Mouse (Mus musculus) myocyte (in vitro differentiated cells): ENCODE measurements around the gene Msantd2. TPM values are rescaled to one million over a fixed set of nuclear protein-coding genes. Genes with fewer than 3 reads are reported as not detected.

Experiments
- H3K27me3 ChIP-seq: one replicate; pipeline ENCODE4 v1.6.1; 2011; ENCODE audit not compliant: control insufficient read depth, insufficient read depth, insufficient read length
- H3K36me3 ChIP-seq: one replicate; pipeline ENCODE4 v1.6.1; 2011; ENCODE audit not compliant: control insufficient read depth, insufficient read depth
- H3K4me2 ChIP-seq: one replicate; pipeline ENCODE4 v1.6.1; 2011; ENCODE audit warnings: low read depth, control low read depth
- H3K4me3 ChIP-seq: one replicate; pipeline ENCODE4 v1.5.1; 2011; ENCODE audit warnings: mild to moderate bottlenecking, control low read depth, moderate library complexity
- H3K79me2 ChIP-seq: one replicate; pipeline ENCODE4 v1.6.1; 2011; ENCODE audit not compliant: control insufficient read depth, insufficient read depth
- H3ac ChIP-seq: one replicate; pipeline ENCODE4 v1.6.1; 2011; ENCODE audit not compliant: control insufficient read depth, insufficient read length
- CEBPB ChIP-seq: IDR thresholded peaks from 2 replicates; pipeline ENCODE4 v1.6.1; 2011; ENCODE audit warnings: mild to moderate bottlenecking, moderate library complexity; ENCODE audit not compliant: poor library complexity, insufficient read depth, severe bottlenecking
- E2F4 ChIP-seq: IDR thresholded peaks from one replicate; pipeline ENCODE4 v1.6.1; 2011; ENCODE audit warnings: mild to moderate bottlenecking, control low read depth, moderate library complexity; ENCODE audit not compliant: insufficient read depth
- MAX ChIP-seq: IDR thresholded peaks from one replicate; pipeline ENCODE4 v1.6.1; 2011; ENCODE audit warnings: low read depth, mild to moderate bottlenecking, control low read depth
- MYOD1 ChIP-seq, 3 experiments: IDR thresholded peaks; one replicate each; pipeline ENCODE4 v1.6.1; 2011; ENCODE audit warnings: control low read depth in 2 of 3, low read depth in 2 of 3, mild to moderate bottlenecking in 2 of 3, moderate library complexity in 1 of 3; ENCODE audit not compliant: insufficient read length in 2 of 3, control insufficient read depth in 1 of 3
- MYOG ChIP-seq, 3 experiments: IDR thresholded peaks; one replicate each; pipeline ENCODE4 v1.6.1; 2011; ENCODE audit warnings: control low read depth in 2 of 3, low read depth in 2 of 3, mild to moderate bottlenecking in 2 of 3; ENCODE audit not compliant: insufficient read length in 2 of 3, control insufficient read depth in 1 of 3, insufficient read depth in 1 of 3
- POLR2A ChIP-seq: IDR thresholded peaks from one replicate; pipeline ENCODE4 v1.6.1; 2011; ENCODE audit warnings: low read depth, mild to moderate bottlenecking, control low read depth, moderate library complexity; ENCODE audit not compliant: insufficient read length
- POLR2AphosphoS2 ChIP-seq: IDR thresholded peaks from one replicate; pipeline ENCODE4 v1.6.1; 2011; ENCODE audit warnings: low read depth, control low read depth; ENCODE audit not compliant: insufficient read length
- REST ChIP-seq: IDR thresholded peaks from one replicate; pipeline ENCODE4 v1.6.1; 2011; ENCODE audit warnings: mild to moderate bottlenecking, control low read depth, moderate library complexity; ENCODE audit not compliant: insufficient read depth, insufficient read length
- SRF ChIP-seq: IDR thresholded peaks from one replicate; pipeline ENCODE4 v1.6.1; 2011; ENCODE audit warnings: low read depth; ENCODE audit not compliant: control insufficient read depth, insufficient read length
- TCF12 ChIP-seq: IDR thresholded peaks from one replicate; pipeline ENCODE4 v1.6.1; 2011; ENCODE audit warnings: mild to moderate bottlenecking, control low read depth; ENCODE audit not compliant: poor library complexity, insufficient read depth, severe bottlenecking
- TCF3 ChIP-seq: IDR thresholded peaks from one replicate; pipeline ENCODE4 v1.6.1; 2011; ENCODE audit warnings: low read depth, control low read depth; ENCODE audit not compliant: insufficient read length
- USF1 ChIP-seq: IDR thresholded peaks from one replicate; pipeline ENCODE4 v1.6.1; 2011; ENCODE audit warnings: low read depth, mild to moderate bottlenecking, control low read depth, moderate library complexity
- polyA plus RNA-seq: library from polyadenylated mRNA; unstranded; fragments of >200 nt; fragmentation: generic; extraction: Trizol; gene quantifications from one replicate; pipeline ENCODE4 v1.2.1, GENCODE M21; 2012; ENCODE audit warnings: missing spikeins

Msantd2 gene
- 4.0 TPM for polyA plus RNA-seq

GRCm38 (mm10) chr9:37488611-37489396 is at the start of gene Msantd2:
TSS of gene Msantd2 (plus strand) at chr9:37489319.
- peak within 1 kb of the TSS; percentile 73 for H3K4me3 ChIP-seq
- no peaks in the 10 kb centered on the region for H3K27me3 ChIP-seq
- peaks cover 37% of the 10 kb centered on the region for H3K79me2 ChIP-seq
- peak in 1 of 3 experiments; percentile 3 for TF ChIP-seq MYOG (IDR thresholded peaks at IDR 0.05; ENCODE audit: control insufficient read depth in 1 of 3, insufficient read depth in 1 of 3, insufficient read length in 2 of 3, low read depth in 2 of 3)
- no peak for TF ChIP-seq CEBPB
- no peak for TF ChIP-seq TCF12
- TF ChIP-seq SRF: no peak
- no peak for TF ChIP-seq MYOD1 (IDR thresholded peaks at IDR 0.05; ENCODE audit: control insufficient read depth in 1 of 3, insufficient read length in 2 of 3, low read depth in 2 of 3)
- no peak for TF ChIP-seq TCF3
- TF ChIP-seq USF1: peak; percentile 61
- TF ChIP-seq POLR2AphosphoS2: peak; percentile 66
- TF ChIP-seq MAX: peak; percentile 4
- no peak for TF ChIP-seq E2F4
- peak; percentile 82 for TF ChIP-seq POLR2A
- no peaks in the 10 kb centered on the region for H3K36me3 ChIP-seq
- peak within 1 kb of the TSS; percentile 95 for H3ac ChIP-seq
- peak within 1 kb of the TSS; percentile 91 for H3K4me2 ChIP-seq

- no peak overlapping the region for H3K4me2 ChIP-seq
- H3K36me3 ChIP-seq: no peaks in the 10 kb centered on the region
- TF ChIP-seq CEBPB (no peak), MYOD1 (IDR thresholded peaks at IDR 0.05; ENCODE audit: control insufficient read depth in 1 of 3, insufficient read length in 2 of 3, low read depth in 2 of 3) (no peak), E2F4 (no peak), REST (no peak), POLR2AphosphoS2 (no peak), MAX (no peak), USF1 (no peak), MYOG (IDR thresholded peaks at IDR 0.05; ENCODE audit: control insufficient read depth in 1 of 3, insufficient read depth in 1 of 3, insufficient read length in 2 of 3, low read depth in 2 of 3) (no peak), TCF3 (no peak), TCF12 (no peak), POLR2A (no peak), SRF (no peak)
- peaks cover 44% of the 10 kb centered on the region for H3K27me3 ChIP-seq
- no peak overlapping the region for H3ac ChIP-seq
- no peak overlapping the region for H3K4me3 ChIP-seq
- H3K79me2 ChIP-seq: no peaks in the 10 kb centered on the region
Measured at GRCm38 (mm10) chr9:37452401-37452800, 36.7 kb upstream of the Msantd2 start.

- Histone ChIP-seq H3K36me3 (no peaks in the 10 kb centered on the region), H3K79me2 (no peaks in the 10 kb centered on the region), H3K4me2 (no peak overlapping the region), H3ac (no peak overlapping the region), H3K27me3 (peaks cover 46% of the 10 kb centered on the region), H3K4me3 (no peak overlapping the region)
- no peak for TF ChIP-seq MYOD1 (IDR thresholded peaks at IDR 0.05; ENCODE audit: control insufficient read depth in 1 of 3, insufficient read length in 2 of 3, low read depth in 2 of 3)
- TF ChIP-seq E2F4: no peak
- TF ChIP-seq USF1: no peak
- no peak for TF ChIP-seq MYOG (IDR thresholded peaks at IDR 0.05; ENCODE audit: control insufficient read depth in 1 of 3, insufficient read depth in 1 of 3, insufficient read length in 2 of 3, low read depth in 2 of 3)
- TF ChIP-seq POLR2AphosphoS2: no peak
- no peak for TF ChIP-seq POLR2A
- TF ChIP-seq TCF3: no peak
Measured at GRCm38 (mm10) chr9:37453328-37453727, 35.8 kb upstream of the Msantd2 start.

GRCm38 (mm10) chr9:37454011-37454492 is 35.1 kb upstream of the Msantd2 start:
- H3ac ChIP-seq: no peak overlapping the region
- no peaks in the 10 kb centered on the region for H3K36me3 ChIP-seq
- TF ChIP-seq POLR2AphosphoS2 (no peak), REST (no peak), SRF (no peak), USF1 (no peak), E2F4 (no peak), MYOG (IDR thresholded peaks at IDR 0.05; ENCODE audit: control insufficient read depth in 1 of 3, insufficient read depth in 1 of 3, insufficient read length in 2 of 3, low read depth in 2 of 3) (no peak), TCF3 (no peak), TCF12 (no peak), MYOD1 (IDR thresholded peaks at IDR 0.05; ENCODE audit: control insufficient read depth in 1 of 3, insufficient read length in 2 of 3, low read depth in 2 of 3) (no peak), MAX (no peak), CEBPB (no peak), POLR2A (no peak)
- H3K4me3 ChIP-seq: no peak overlapping the region
- H3K4me2 ChIP-seq: no peak overlapping the region
- no peaks in the 10 kb centered on the region for H3K79me2 ChIP-seq
- peaks cover 48% of the 10 kb centered on the region for H3K27me3 ChIP-seq
